Mouse (Mus musculus): ENCODE results near the gene Gm10271. TPM values are rescaled to one million over a fixed set of nuclear protein-coding genes. Genes with fewer than 3 reads are reported as not detected.

Gm10271 gene
- polyA plus RNA-seq, 2 experiments, result not detected

- no peaks in the 10 kb centered on the region for H3K27me3 ChIP-seq (ENCODE audit: control insufficient read depth, insufficient read depth, low read length)
- H3K4me2 ChIP-seq (replicated peaks; ENCODE audit: low read depth, low read length, severe bottlenecking), result no peak overlapping the region
- H3K4me1 ChIP-seq (ENCODE audit: control insufficient read depth, insufficient read depth, low read length), result 0 out of 2 replicates have a peak, but pooled peaks cover 2% of the 10 kb centered on the region
- DNase-seq (ENCODE audit: low spot score), result no peak
- no peak for TF ChIP-seq POLR2A (IDR thresholded peaks at IDR 0.05; ENCODE audit: borderline replicate concordance, extremely low read depth, insufficient read depth, insufficient read length)
- no peak overlapping the region for H3K4me3 ChIP-seq (replicated peaks; ENCODE audit: low read length)
- ATAC-seq (ENCODE audit: low FRiP score, low read depth), result no peak
- H3K27ac ChIP-seq (replicated peaks; ENCODE audit: low read depth, low read length), result no peak overlapping the region
- no peaks in the 10 kb centered on the region for H3K9me3 ChIP-seq (ENCODE audit: control insufficient read depth, low read length)
- WGBS, result 39% methylated on average over 12 of the region's 12 CpGs
- peaks cover 52% of the 10 kb centered on the region for H3K36me3 ChIP-seq (ENCODE audit: control insufficient read depth, insufficient read depth, low read length)
- no peak overlapping the region for H3K9ac ChIP-seq (ENCODE audit: low read depth, low read length, severe bottlenecking)
These were observed 37.4 kb downstream of the Gm10271 start for GRCm38 (mm10) chr10:116935028-116935427.

GRCm38 (mm10) chr10:116933794-116934193 is 38.6 kb downstream of the Gm10271 start:
- DNase-seq (ENCODE audit: low spot score), result no peak
- TF ChIP-seq POLR2A (IDR thresholded peaks at IDR 0.05; ENCODE audit: borderline replicate concordance, extremely low read depth, insufficient read depth, insufficient read length), result no peak
- Histone ChIP-seq H3K27ac (replicated peaks; ENCODE audit: low read depth, low read length) (no peak overlapping the region), H3K9ac (ENCODE audit: low read depth, low read length, severe bottlenecking) (no peak overlapping the region), H3K4me2 (replicated peaks; ENCODE audit: low read depth, low read length, severe bottlenecking) (no peak overlapping the region), H3K4me1 (ENCODE audit: control insufficient read depth, insufficient read depth, low read length) (0 out of 2 replicates have a peak, but pooled peaks cover 2% of the 10 kb centered on the region), H3K36me3 (ENCODE audit: control insufficient read depth, insufficient read depth, low read length) (peaks cover 48% of the 10 kb centered on the region), H3K9me3 (ENCODE audit: control insufficient read depth, low read length) (no peaks in the 10 kb centered on the region), H3K27me3 (ENCODE audit: control insufficient read depth, insufficient read depth, low read length) (no peaks in the 10 kb centered on the region), H3K4me3 (replicated peaks; ENCODE audit: low read length) (no peak overlapping the region)
- no peak for ATAC-seq (ENCODE audit: low FRiP score, low read depth)
- 95% methylated on average over 7 of the region's 7 CpGs for WGBS

- Histone ChIP-seq H3K9ac (ENCODE audit: low read depth, low read length, severe bottlenecking) (no peak overlapping the region), H3K27me3 (ENCODE audit: control insufficient read depth, insufficient read depth, low read length) (no peaks in the 10 kb centered on the region), H3K4me1 (ENCODE audit: control insufficient read depth, insufficient read depth, low read length) (0 out of 2 replicates have a peak, but pooled peaks cover 2% of the 10 kb centered on the region), H3K4me2 (replicated peaks; ENCODE audit: low read depth, low read length, severe bottlenecking) (no peak overlapping the region), H3K27ac (replicated peaks; ENCODE audit: low read depth, low read length) (no peak overlapping the region), H3K9me3 (ENCODE audit: control insufficient read depth, low read length) (no peaks in the 10 kb centered on the region), H3K4me3 (replicated peaks; ENCODE audit: low read length) (no peak overlapping the region), H3K36me3 (ENCODE audit: control insufficient read depth, insufficient read depth, low read length) (peaks cover 38% of the 10 kb centered on the region)
- no peak for TF ChIP-seq POLR2A (IDR thresholded peaks at IDR 0.05; ENCODE audit: borderline replicate concordance, extremely low read depth, insufficient read depth, insufficient read length)
- DNase-seq (ENCODE audit: low spot score) (no peak), ATAC-seq (ENCODE audit: low FRiP score, low read depth) (no peak)
- WGBS, result 88% methylated on average over 13 of the region's 13 CpGs
These were observed 40.0 kb downstream of the Gm10271 start for GRCm38 (mm10) chr10:116932418-116932817.

- H3K9ac ChIP-seq (ENCODE audit: low read depth, low read length, severe bottlenecking), result no peak overlapping the region
- WGBS, result 82% methylated on average over 15 of the region's 15 CpGs
- peaks cover 33% of the 10 kb centered on the region for H3K36me3 ChIP-seq (ENCODE audit: control insufficient read depth, insufficient read depth, low read length)
These were observed 40.8 kb downstream of the Gm10271 start for GRCm38 (mm10) chr10:116931497-116932179.

GRCm38 (mm10) chr10:116930936-116931335 is 41.5 kb downstream of the Gm10271 start:
- H3K4me1 ChIP-seq (ENCODE audit: control insufficient read depth, insufficient read depth, low read length), result 0 out of 2 replicates have a peak, but pooled peaks cover 2% of the 10 kb centered on the region
- no peaks in the 10 kb centered on the region for H3K27me3 ChIP-seq (ENCODE audit: control insufficient read depth, insufficient read depth, low read length)
- no peak overlapping the region for H3K4me2 ChIP-seq (replicated peaks; ENCODE audit: low read depth, low read length, severe bottlenecking)
- peaks cover 34% of the 10 kb centered on the region for H3K36me3 ChIP-seq (ENCODE audit: control insufficient read depth, insufficient read depth, low read length)
- no peak overlapping the region for H3K9ac ChIP-seq (ENCODE audit: low read depth, low read length, severe bottlenecking)
- ATAC-seq (ENCODE audit: low FRiP score, low read depth) (no peak), DNase-seq (ENCODE audit: low spot score) (no peak)
- no peak overlapping the region for H3K4me3 ChIP-seq (replicated peaks; ENCODE audit: low read length)
- no peaks in the 10 kb centered on the region for H3K9me3 ChIP-seq (ENCODE audit: control insufficient read depth, low read length)
- H3K27ac ChIP-seq (replicated peaks; ENCODE audit: low read depth, low read length), result no peak overlapping the region
- TF ChIP-seq POLR2A (IDR thresholded peaks at IDR 0.05; ENCODE audit: borderline replicate concordance, extremely low read depth, insufficient read depth, insufficient read length), result no peak
- WGBS, result 76% methylated on average over 6 of the region's 7 CpGs

More at GRCm38 (mm10) chr10:116931497-116932179, 40.8 kb downstream of the Gm10271 start:
- DNase-seq (ENCODE audit: low spot score), result no peak
- no peaks in the 10 kb centered on the region for H3K9me3 ChIP-seq (ENCODE audit: control insufficient read depth, low read length)
- no peak overlapping the region for H3K4me3 ChIP-seq (replicated peaks; ENCODE audit: low read length)
- TF ChIP-seq POLR2A (IDR thresholded peaks at IDR 0.05; ENCODE audit: borderline replicate concordance, extremely low read depth, insufficient read depth, insufficient read length), result no peak
- H3K4me2 ChIP-seq (replicated peaks; ENCODE audit: low read depth, low read length, severe bottlenecking), result no peak overlapping the region
- H3K27me3 ChIP-seq (ENCODE audit: control insufficient read depth, insufficient read depth, low read length), result no peaks in the 10 kb centered on the region
- ATAC-seq (ENCODE audit: low FRiP score, low read depth), result no peak
- H3K4me1 ChIP-seq (ENCODE audit: control insufficient read depth, insufficient read depth, low read length), result 0 out of 2 replicates have a peak, but pooled peaks cover 2% of the 10 kb centered on the region
- no peak overlapping the region for H3K27ac ChIP-seq (replicated peaks; ENCODE audit: low read depth, low read length)

Data from limb, embryonic 14.5 days (tissue).